Mouse (Mus musculus): Measurements from ENCODE around the gene Mrps33. TPM values are rescaled to one million over a fixed set of nuclear protein-coding genes. Genes with fewer than 3 reads are reported as not detected.

Gene Mrps33
- total RNA-seq (2021), result 10 to 100 TPM; 79.1 to 90.4 TPM
- long read RNA-seq, experiment 1, transcript Mrps33-202 (3 exons, 500 nt), result minor isoform, 15 of 178 reads
- long read RNA-seq, experiment 1, transcript Mrps33-201 (3 exons, 1,107 nt), result major isoform, 154 of 178 reads
- long read RNA-seq, experiment 1, partial matches to known transcripts, result 4 of 178 reads
- long read RNA-seq, experiment 1, other reads (novel, unspliced or antisense), result 4 of 178 reads
- long read RNA-seq, experiment 2, transcript Mrps33-201 (3 exons, 1,107 nt), result major isoform, 137 of 155 reads
- long read RNA-seq, experiment 2, transcript Mrps33-202 (3 exons, 500 nt), result minor isoform, 11 of 155 reads
- long read RNA-seq, experiment 2, partial matches to known transcripts, result 0 of 155 reads
- long read RNA-seq, experiment 2, other reads (novel, unspliced or antisense), result 7 of 155 reads

GRCm38 (mm10) chr6:39810612-39811116 is at the start of gene Mrps33:
TSS of gene Mrps33 (minus strand) at chr6:39810988.
- DNase-seq, result peak; percentile 99

DNA sequence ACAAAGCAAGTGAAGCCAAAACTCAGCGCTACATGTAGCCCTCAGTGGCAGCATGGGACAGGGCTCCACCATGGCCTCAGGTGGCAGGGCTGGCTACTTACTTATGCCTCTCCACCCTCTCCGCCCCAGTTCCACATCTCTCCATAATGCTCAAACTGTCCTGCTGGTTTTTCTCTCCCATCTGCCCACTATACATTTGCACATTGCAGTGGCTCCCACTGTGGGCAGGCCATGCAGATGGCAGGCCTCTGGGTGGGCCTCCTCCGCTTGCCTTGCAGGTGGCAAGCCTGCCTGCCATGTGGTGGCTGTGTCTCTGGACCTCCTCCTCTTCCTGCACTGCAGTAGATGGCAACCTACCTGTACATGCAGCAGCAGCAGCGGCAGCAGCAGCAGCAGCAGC is 38.9 kb upstream of the Mrps33 start:
- no peak for DNase-seq

- peak; percentile 16 for DNase-seq
Observed at GRCm38 (mm10) chr6:39848766-39849165, 38.0 kb upstream of the Mrps33 start.

GRCm38 (mm10) chr6:39847538-39847937 is 36.8 kb upstream of the Mrps33 start:
- no peak for DNase-seq

GRCm38 (mm10) chr6:39843698-39844342 is 33.0 kb upstream of the Mrps33 start:
- no peak for DNase-seq

- DNase-seq, result no peak
Observed at GRCm38 (mm10) chr6:39828736-39829135, 17.9 kb upstream of the Mrps33 start.

DNA sequence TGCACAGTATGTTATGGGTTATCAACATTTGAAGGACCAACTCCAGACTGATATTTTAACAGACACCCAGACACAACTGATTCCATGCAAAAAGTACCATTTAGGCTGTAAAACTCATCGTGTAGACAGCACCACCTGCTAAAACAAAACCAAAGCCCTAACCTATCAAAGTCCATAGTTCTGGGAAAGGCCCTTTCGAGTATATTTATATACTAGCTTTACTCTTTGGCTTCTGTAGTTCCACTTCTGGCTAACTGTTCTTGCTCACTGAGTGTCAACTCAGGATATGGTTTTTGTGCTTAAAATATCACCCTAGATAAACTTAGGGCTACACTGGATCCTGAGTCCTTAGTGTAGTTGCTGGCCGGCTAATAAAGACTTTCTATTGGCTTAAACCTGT is 10.5 kb upstream of the Mrps33 start:
- no peak for DNase-seq

DNA sequence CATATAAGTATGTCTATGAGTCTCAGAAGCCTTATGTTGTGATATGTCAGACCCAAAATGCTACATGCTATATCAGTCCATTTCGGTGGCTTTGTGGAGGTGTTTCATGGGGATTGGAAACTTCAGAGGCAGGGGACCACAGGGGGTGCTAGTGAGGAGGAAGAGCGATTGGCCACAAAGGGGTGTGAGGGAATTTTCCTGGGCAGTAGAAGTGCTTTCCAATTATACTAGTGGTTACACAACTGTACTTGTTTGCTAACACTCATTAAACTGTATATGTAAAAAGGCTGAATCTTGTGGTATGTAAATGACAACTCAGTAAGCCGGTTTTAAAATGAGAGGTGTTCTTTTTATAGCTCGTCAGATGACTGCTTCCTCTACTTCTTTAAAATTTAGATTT is 8.1 kb upstream of the Mrps33 start:
- DNase-seq, result no peak

DNA sequence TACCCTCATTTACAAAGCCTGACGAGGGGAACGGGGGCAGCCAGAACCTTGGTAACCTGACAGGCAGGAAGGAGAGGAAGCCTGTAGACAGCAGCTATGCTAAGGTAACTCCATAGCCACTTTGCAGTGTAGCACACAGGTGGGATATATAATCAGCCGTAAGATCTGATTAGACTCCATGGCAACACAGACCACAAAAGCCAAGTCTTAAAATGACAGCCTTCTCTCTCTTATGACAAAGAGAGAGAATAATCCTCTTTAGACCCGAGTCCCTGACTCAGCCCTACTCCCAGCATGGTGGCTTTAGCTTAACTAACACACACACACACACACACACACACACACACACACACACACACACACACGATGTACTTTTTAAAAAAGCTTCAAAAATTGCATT is 2.3 kb downstream of the Mrps33 start:
- no peak for DNase-seq

DNA sequence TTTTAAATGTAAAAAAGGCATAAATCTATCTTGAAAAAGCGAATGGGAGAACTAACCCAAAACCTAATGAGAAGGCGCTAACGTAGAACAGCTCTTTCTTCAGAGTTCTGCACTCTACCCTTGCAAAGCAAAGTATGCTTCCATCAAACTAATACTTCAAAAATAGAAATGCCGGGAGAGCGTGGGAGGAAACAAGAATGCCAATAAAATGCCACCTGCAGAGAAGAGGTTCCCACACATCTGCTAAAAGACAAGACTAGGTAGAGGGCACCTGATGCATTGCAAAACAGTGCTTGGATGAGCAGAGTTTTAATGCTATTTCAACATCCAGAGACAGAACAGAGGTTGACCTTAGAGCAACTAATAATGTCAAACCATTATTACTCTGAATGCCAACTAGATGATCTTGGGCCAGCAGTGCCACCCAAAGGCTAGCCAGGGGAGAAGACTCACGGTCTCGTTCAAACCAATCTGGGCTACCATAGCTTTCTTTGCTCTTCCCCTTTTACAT is 3.7 kb downstream of the Mrps33 start:
- DNase-seq, result no peak

DNA sequence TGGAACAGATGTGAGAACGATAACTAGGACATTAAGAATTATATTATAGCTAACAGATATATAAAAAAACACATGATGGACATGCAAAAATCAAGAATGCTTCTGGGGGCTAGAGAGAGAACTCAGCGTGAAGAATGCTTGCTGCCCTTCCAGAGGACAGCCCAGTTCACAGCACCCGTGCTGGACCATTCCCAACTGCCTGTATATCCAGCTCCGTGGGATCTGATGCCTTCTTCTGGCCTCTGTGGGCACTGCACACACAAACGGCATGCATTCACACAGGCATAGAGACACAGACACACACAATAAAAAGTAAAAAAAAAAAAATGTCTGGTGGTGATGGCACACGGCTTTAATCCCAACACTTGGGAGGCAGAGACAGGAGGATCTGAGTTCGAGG is 4.5 kb downstream of the Mrps33 start:
- no peak for DNase-seq

- DNase-seq, result no peak
Observed at GRCm38 (mm10) chr6:39805916-39806315, 4.9 kb downstream of the Mrps33 start.

DNA sequence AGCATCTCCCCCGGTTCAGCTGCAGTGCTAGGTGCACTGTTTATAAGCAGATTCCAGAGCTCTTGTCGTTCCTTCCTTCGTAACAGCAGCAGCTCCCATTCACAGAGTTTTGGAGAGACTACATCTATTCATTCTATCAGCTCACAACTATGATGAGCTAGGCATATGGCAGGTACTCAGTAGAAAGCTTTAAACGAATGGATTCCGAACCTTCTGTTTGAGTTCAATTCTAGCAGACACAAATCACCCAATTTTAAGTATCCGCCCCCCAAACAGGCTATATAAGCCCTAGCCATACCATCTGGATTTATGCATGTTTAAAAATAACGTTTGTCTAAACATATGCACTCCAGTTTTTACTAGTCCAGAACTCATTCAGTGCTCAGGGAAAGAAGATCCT is 9.8 kb downstream of the Mrps33 start:
- no peak for DNase-seq

GRCm38 (mm10) chr6:39797076-39797475 is 13.7 kb downstream of the Mrps33 start:
- DNase-seq, result no peak

- no peak for DNase-seq
Observed at GRCm38 (mm10) chr6:39796150-39796549, 14.6 kb downstream of the Mrps33 start.

DNA sequence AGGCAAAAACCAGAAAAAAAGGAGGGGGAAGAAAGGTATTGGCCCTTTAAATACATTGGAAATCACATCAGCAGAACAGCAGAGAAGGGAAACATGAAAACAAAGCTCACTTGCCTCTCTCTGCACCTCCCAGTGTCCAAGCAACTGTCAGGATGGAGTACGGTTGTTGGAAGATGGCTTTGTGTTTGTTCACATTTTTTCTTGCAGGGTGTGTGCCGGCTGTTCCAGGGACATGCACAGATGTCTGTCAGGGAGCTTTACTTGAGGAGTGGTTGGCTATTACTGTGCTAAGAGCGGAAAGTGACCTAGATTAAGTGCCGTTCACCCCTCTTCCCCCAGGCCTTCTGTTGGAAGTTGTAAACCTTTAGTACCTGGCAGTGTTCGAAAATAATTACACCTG is 19.0 kb downstream of the Mrps33 start:
- no peak for DNase-seq

DNA sequence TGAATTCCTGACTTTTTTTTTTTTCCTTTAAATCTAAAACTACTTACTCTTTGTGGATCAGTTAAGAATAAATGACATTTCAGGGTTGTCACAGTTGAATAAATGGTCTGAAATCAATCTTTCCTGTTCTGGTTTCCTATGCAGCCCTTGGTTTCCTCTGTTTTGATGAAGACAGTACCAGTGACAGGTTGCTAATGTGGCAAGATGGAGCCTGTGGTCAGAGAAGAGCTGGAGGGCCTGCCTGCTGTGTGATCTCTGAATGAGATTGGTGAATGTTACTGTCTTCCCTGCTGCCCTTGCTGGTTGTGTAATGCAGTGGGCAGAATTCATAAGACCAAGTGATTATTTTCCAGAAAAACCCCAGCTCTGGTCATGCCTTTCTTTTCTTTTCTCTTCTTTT is 22.4 kb downstream of the Mrps33 start:
- DNase-seq, result no peak

- no peak for DNase-seq
Observed at GRCm38 (mm10) chr6:39787783-39788182, 23.0 kb downstream of the Mrps33 start.

DNA sequence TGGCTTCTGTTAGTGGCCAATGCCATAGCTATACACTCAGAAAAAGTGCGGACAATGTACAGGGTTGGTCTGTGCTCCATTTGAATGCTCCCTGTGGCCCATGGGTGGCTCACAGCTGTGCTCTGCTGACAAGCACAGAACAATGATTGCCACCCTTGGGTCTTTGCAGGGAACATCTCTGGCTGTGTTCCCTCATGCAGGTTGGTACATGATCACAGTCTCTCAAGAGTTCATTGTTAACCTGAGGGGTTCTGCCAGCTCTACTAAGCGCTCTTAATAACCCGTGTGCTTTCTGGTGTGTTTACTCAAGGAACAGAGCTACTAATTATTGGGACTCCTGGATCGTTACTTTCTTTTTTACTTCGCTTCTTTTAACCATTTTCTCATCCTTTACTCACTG is 24.8 kb downstream of the Mrps33 start:
- DNase-seq, result no peak

DNA sequence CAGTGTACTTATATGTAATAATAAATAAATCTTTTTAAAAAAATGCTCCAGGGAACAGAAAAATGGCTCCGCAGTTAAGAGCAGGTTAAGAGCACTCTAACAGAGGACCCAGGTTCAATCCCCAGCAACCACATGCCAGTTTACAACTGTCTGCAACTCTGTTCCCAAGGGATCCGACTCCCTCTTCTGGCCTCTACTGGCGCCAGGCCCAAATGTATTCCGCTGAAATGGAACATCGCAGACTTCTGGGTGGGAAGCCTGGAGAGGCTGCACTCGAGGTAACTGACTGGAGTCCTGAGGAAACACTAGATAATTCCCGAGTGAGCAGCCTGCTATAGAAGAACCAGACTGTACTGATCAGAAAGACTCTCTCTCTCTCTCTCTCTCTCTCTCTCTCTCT is 27.3 kb downstream of the Mrps33 start:
- DNase-seq, result peak; percentile 28

GRCm38 (mm10) chr6:39782618-39783017 is 28.2 kb downstream of the Mrps33 start:
- peak; percentile 23 for DNase-seq

DNA sequence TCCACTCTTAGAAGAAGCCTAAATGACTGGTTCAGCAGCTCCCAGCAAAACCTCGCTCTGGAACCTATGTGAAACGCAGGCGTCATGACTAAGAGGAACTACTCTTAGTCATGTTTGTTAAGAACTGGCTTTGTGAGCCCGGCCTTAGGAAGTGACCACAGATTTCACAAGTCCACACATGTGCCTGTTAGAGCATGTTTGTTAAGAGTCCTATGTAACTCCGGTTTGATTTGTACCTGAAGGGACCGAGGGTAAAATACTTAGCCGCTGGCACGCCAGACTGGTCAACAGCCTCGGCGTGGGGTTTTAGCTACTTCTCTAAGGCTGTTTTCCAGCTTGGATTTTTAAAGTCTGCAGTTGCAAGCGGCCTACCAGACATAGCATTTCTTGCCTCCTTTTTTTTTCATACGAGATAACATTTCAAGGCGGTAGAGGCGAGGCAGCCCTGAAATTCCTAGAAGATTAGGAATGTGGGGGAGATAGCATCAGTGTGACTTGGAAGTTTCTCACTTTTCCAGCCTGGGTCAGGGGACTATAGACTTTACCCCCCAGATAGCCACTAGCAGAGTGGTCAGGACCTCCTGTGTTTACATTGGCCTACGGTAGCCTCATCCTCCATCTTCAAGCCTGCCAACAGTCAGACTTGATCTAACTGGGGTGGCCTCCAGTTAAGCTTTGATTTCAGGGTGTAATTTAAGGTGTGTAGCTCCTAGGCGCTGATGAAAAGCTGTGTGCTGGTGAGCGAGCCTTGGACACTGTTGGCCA is 28.8 kb downstream of the Mrps33 start:
- peak; percentile 33 for DNase-seq
